Mouse (Mus musculus): Measurements from ENCODE around the gene Grsf1. TPM values are rescaled to one million over a fixed set of nuclear protein-coding genes. Genes with fewer than 3 reads are reported as not detected.

Grsf1 gene
- 100 to 1,000 TPM in 1 of 2 experiments, 10 to 100 TPM in 1; 98.3 to 108 TPM for total RNA-seq (2021)
- long read RNA-seq, experiment 1, transcript Grsf1-201 (10 exons, 2,538 nt) = major isoform, 35 of 65 reads
- long read RNA-seq, experiment 1, partial matches to known transcripts = 8 of 65 reads
- long read RNA-seq, experiment 1, other reads (novel, unspliced or antisense) = 19 of 65 reads
- long read RNA-seq, experiment 2, transcript Grsf1-202 (10 exons, 2,286 nt) = minor isoform, 17 of 92 reads
- long read RNA-seq, experiment 2, transcript Grsf1-201 (10 exons, 2,538 nt) = major isoform, 47 of 92 reads
- long read RNA-seq, experiment 2, partial matches to known transcripts = 10 of 92 reads
- long read RNA-seq, experiment 2, other reads (novel, unspliced or antisense) = 18 of 92 reads

DNA sequence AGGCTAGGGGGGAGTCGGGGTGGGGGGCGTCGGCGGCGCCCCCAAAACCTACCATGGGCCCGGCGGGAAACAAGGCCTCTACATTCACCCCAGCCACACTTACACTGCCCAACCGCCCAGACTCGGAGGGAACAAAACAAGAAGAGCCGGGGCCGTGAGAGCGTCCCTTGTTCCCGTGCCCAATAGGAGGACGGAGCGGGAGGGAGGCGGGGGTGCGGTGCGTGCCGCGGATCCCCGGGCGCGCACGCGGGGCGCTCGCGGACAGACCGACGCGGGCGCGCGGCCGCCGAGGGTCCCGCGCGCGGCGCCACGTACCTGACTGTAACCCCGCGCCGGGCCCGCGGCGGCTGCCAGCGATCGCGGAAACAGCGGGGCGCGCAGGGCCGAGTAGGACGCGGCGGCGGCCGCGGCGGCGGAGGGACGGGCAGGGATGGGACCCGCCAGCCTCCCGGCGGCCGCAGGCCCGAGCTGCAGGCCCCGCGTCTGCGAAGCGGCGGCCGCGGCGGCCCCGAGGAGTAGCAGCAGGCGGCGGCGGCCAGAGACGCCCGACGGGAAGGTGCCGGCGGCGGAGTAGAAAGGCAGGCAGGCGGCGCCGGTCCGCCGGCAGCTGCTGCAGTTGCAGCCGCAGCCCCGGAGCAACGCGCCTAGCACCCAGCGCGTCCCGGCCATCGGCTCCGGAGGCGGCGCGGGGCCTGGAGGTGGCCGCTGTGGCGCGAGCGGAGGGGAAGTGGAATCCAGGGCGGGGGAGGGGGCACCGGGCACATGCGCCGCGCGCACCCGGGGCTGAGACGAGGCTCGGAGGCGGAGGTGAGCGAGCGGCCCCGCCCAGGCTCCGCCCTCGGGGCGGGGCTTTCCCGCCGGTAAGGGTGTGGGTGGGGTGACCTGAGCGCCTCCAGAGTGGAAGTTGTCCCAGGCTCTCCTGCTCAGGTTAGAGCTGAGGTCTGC lies at the start of gene Grsf1:
TSS of gene Grsf1 (minus strand) at position 729 of the 945 bp plus-strand sequence.
- DNase-seq (ENCODE audit: low spot score in 2 of 2) = peak; percentile 84 to 88

DNA sequence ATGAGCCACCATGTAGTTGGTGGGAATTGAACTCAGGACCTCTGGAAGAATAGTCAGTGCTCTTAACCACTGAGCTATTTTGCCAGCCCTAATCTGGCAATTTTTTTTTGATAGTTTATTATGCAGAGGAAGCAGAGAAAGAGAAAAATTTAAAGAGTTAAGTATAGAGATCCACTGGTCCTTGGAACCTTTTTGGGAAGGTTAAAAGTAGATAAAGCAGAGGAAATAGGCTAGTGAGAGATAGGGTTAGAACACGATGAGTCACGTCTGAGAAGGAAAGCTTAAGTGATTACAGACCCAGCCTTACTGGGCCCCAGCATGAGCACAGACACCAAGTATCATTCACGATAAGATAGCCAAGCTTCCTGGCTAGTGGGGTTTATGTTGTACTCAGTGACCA lies 48.1 kb upstream of the Grsf1 start:
- DNase-seq (ENCODE audit: low spot score in 2 of 2) = no peak

DNA sequence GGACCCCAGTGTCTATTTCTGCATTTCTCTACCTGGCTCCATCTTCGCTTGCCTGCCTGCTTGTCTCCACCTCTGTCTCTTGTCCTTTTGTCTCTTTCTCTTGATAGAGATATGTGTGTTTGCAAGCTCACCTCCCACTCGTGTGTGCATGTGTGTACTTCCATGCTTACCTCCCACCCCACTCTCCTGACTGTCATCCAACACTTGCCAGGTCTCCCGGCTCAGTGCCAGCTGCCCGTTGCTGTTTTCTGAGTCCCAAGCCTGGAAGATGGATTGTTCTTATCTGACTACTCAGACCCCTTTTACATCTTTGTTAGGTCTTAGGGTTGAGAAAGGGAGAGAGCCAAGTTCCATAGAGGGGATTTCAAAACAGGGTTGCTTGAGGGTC lies 46.2 kb upstream of the Grsf1 start:
- DNase-seq (ENCODE audit: low spot score in 2 of 2) = no peak

DNA sequence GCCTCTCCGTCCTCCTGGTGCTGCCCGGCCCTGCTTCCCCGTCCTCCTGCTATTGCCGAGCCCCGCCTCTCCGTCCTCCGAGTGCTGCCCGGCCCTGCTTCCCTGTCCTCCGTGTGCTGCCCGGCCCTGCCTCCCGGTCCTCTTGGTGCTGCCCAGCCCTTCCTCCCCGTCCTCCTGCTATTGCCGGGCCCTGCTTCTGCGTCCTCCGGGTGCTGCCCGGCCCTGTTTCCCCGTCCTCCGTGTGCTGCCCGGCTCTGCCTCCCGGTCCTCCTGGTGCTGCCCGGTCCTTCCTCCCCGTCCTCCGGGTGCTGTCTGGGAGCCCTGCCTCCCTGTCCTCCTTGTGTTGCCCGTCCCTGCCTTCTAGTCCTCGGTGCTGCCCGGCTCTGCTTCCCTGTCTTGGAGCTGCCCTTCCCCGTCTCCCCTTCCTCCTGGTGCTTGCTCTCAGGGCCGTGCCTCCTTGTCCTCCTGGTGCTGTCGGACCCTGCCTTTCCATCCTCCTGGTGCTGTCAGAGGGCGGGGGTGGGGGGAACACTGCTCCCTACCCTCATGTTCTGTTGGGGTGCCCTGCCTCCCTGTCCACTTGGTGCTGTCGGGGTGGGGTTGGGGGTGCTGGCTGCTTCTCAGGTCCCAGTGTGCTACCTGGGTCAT lies 45.7 kb upstream of the Grsf1 start:
- DNase-seq (ENCODE audit: low spot score in 2 of 2) = peak in 1 of 2 experiments; percentile 22

DNA sequence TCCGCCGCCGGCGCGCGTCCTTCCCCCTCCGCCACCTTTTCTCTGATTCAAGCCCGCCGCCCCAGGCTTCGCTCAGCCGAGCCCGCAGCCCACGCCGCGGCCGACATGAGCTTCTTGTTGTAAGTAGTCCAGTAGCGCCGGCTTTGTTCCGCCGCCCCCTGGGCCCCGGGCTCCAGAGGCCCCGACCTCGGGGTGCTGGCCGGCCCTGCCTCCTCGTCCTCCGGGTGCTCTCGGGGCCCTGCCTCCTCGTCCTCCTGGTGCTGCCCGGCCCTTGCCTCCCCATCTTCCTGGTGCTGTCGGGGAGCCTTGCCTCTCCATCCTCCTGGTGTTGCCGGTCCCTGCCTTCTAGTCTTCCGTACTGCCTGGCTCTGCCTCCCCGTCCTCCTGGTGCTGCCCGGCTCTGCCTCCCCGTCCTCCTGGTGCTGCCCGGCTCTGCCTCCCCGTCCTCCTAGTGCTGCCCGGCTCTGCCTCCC lies 45.1 kb upstream of the Grsf1 start:
- no peak for DNase-seq (ENCODE audit: low spot score in 2 of 2)

DNA sequence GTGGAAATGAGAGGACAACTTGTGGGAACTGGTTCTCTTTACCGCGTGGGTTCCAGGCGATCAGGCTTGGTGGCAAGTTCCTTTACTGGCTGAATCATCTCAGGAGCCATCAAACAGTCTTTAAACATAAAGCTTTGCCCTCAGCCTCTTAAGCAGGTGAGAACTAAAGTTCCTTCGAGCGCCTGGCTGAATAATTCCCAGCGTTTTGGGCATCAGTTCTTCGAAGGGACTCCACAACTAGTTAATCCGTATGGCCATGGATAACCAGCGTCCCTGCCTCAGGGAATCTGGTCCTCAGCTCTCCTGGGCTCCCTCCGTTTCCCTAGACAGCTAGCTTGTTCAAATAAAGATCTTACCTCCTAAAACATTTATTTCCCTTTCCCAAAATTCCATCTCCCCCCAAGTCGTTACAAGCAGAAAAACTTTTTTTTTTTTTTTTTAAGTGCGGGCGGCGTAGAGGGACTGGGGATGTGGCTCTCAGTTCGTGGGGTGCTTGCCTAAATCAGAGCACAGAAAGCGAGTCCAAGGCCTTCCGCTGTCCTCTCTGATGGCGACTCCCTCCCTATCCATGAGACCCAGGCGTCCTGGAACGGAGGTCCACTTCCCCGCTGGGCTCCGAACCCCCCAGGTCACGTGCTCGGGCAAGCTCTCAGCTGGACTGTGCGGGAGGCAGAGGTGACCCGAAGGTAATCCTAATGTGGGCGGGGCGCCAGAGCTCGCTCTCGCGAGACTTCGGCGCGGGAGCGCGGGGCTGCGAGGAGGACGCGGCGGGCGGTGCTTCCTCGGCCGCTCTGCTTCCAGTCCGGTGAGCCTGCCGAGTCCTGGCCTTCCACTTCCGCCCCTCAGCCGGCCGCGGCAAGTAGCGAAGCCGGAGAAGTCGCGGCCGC lies 44.4 kb upstream of the Grsf1 start, which contains the start of gene Mob1b:
TSS of gene Mob1b (plus strand) at position 740 of the 887 bp plus-strand sequence.
- peak; percentile 96 to 97 for DNase-seq (ENCODE audit: low spot score in 2 of 2)

DNA sequence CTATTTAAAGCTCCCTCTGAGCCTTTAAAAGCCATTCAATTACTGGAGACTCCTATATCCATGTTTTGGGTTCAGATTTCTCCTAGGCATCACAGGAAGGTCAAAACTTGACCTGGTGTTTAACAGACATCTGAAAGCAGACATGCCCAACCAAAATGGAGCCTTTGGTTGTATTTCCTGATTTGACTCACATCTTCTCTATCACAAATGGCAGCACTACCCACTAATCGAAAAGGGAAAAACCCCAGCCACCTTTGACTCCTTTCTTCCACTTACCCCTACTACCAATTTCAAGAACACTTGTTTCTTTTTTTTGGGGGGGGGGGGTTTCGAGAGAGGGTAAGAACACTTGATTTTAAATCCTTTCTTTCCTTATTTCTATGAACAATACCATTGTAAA lies 41.0 kb upstream of the Grsf1 start:
- no peak for DNase-seq (ENCODE audit: low spot score in 2 of 2)

DNA sequence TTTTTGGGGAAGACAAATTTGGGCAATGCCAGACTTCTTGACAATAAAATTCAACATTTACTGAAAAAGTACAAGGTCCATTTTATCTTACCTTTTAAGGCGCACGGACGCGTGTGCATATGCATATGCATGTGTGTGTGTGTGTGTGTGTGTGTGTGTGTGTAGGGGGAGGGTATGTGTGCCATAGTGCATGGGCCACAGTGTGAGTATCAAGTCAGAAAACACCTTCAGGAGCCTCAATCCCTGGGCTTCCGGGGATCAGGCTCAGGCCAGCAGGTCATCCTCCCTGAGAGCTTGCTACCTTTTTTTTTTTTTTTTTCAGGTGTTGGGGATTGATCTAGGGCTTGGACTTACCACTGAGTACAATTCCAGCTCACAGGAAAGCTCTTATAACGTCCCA lies 36.4 kb upstream of the Grsf1 start:
- DNase-seq (ENCODE audit: low spot score in 2 of 2) = no peak

DNA sequence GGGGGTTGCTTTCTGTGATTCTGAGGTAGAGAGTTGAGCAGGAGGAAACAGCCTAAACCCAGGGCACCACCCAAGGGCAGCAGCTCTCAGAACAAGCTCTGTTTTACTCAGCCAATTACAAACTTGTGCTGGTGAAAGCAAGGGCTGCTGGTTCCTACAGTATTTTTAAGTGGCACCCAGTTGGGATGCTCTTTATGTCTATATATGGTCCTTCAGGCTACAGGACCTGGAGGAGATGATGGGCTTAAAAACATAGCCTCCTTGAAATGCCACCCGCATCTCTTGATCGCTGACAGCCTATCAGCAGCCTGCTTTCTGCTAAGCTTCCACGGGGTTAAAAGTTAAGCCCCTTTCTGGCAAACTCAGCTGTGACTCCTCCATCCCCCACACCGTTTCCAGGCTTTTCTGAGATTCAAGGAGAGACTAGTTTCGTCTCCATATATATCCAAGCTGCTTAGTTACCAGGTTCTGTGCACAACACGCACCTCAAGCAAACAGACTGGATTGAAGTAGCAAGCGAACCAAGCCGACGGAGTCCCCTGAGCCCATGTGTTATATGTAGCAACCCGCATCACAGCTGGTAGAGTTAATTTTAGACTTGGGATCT lies 35.8 kb upstream of the Grsf1 start:
- DNase-seq (ENCODE audit: low spot score in 2 of 2) = no peak

DNA sequence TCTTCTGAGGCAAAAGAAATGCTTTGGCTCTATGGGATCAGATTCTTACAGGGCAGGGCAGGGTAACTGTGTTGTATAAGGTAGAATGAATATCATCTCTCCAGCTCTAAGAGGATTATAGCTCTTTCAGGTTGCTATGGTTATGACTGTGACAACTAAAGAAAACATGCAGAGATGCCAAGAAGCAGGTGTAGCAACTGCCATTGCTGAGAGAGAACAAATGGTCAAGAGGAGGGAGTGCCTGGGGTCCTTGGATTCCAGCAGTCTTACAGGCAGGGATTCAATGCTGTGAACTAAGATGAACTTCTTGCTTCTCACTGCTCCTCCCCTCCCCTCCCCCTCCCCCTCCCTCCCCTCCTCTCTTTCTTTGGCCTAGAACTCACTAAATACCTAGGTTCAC lies 35.2 kb upstream of the Grsf1 start:
- no peak for DNase-seq (ENCODE audit: low spot score in 2 of 2)

DNA sequence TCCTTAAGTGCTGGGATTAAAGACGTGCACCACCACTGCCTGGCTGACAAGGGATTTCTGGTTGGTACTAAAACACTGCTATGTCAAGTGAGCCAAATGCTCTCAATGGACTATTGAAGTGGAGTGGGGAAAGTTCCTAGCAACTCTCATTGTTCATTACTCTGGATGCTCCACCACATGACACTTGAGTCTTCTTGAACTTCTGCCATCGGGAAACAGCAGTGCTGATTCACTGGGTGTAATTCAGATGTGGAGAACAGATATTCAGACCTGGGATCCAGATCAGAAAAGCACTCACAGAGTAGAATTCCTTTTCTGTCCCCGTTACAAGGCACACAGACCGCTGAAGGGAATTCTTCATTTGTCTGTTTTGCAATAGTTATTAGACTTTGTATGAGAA lies 27.6 kb upstream of the Grsf1 start:
- no peak for DNase-seq (ENCODE audit: low spot score in 2 of 2)

DNA sequence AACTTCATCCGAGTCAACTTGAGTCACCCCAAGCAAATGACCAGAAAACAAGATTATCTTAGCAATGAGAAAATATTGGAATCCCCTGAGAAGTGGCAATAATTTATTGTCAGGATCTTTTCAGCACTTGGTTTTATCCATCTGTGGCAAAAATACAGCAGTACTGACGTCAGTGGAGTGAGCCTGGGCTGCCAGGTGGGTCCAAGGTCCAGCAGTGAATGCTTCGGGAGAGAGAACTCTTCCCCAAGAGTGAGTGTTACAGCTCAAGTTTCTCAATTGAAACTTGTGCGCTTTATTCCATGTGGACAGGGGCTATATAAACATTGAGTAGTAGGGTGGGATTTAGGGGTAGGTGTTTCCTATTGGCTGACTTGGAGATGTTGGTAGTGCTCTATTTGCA lies 26.1 kb upstream of the Grsf1 start:
- DNase-seq (ENCODE audit: low spot score in 2 of 2) = no peak

DNA sequence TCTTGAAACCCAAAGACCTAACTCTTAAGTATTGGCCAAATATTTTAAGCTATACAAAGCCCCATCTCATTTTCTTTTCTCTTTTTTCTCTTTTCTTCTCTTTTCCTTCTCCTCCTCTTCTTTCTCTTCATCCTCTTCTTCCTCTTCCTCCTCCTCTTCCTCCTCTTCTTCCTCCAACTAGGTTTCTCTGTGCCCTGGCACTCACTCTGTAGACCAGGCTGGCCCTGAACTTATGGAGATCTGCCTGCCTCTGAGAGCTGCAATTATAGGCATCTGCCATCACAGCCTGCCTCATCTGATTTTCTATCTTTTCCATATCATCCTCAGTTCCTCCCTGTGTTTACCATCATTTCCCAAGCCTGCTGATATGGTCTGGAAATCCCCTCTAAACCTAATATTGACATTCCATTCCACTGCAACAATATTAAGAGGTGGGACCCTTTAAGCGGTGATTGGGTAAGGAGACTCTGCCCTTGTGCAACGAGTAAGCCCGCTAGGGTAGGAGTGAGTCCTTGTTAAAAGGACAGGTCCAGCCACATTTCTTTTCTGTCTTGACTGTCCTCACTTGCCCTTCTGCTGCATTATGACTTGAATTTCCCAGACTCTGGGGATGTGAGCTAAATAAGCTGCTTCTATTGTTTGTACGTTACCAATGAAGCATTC lies 23.4 kb upstream of the Grsf1 start:
- no peak for DNase-seq (ENCODE audit: low spot score in 2 of 2)

DNA sequence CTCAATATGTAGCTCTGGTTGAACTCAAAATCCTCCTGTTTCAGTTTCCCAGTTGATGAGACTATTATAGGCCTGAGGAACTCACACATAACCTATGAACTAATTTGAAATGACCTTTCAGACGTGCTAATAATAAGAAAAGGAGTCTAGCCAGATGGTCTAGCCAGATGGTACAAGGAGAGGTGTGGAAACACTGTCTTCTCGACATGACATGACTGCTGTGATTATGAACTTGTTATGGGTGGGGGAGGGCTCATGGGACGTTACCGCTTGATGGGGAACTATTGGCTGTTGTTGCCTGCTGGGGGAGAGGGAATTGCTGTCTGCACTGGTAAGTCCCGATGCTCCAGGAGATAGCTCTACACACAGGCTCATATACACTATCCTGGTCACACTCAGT lies 21.3 kb upstream of the Grsf1 start:
- no peak for DNase-seq (ENCODE audit: low spot score in 2 of 2)

DNA sequence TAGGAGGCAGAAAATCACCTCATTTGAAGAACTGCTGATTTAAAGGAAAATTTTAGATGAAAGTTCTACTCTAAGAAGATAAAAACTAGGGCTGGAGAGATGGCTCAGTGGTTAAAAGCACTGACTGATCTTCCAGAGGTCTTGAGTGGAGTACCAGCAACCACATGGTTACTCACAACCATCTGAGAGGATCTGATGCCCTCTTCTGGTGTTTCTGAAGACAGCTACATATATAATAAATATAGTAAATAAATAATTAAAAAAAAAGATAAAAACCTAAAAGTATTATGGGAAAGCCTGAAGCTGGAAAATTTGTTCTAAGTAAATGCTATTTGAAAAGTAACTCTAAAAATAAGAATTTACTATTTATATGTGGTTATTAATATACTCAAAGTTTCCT lies 17.1 kb upstream of the Grsf1 start:
- no peak for DNase-seq (ENCODE audit: low spot score in 2 of 2)

DNA sequence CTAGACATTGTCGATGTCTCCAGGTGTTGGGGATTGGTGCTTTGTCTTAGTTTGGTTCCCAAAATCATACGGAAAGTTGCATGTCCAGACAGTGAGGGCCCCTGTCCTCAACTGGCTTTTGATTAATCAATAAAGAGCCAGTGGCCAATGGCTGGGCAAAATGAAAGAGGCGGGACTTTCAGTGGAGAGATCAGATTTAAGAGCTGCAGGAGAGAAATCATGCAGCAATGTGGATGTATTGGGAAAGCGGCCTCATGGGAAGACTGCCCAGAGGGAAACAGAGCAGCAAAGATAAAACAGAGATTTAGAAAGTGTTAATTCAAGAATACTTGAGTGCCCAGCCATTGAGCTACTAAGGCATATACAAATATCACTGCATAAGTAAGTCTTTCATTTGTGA lies 16.6 kb upstream of the Grsf1 start:
- no peak for DNase-seq (ENCODE audit: low spot score in 2 of 2)

DNA sequence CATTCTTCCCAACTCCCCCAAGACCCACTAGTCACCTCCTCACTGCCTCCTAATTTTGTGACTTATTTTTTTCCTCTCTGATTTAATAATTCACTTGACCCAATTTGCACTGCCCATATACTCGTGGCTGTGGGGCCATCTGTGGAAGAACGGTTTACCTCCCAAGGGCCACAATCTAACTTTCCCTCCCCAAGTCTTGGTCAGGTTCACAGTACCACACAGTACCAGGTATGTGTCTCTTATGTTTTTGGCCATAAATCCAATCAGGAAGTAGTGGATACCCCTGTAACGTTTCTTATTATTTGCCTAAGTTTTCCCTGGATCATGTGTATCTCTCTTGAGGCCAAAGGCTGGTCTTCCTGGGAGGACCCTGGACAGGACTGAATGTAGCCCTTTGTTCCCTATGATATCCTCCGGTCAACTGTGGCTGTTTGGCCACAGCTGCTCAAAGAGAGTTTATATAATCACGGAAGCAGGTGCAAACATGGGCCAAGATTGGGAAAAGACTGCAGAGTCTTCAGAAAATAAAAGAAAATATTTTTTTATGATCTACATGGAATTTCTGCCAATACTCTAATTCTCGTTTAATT lies 15.6 kb upstream of the Grsf1 start:
- DNase-seq (ENCODE audit: low spot score in 2 of 2) = no peak

DNA sequence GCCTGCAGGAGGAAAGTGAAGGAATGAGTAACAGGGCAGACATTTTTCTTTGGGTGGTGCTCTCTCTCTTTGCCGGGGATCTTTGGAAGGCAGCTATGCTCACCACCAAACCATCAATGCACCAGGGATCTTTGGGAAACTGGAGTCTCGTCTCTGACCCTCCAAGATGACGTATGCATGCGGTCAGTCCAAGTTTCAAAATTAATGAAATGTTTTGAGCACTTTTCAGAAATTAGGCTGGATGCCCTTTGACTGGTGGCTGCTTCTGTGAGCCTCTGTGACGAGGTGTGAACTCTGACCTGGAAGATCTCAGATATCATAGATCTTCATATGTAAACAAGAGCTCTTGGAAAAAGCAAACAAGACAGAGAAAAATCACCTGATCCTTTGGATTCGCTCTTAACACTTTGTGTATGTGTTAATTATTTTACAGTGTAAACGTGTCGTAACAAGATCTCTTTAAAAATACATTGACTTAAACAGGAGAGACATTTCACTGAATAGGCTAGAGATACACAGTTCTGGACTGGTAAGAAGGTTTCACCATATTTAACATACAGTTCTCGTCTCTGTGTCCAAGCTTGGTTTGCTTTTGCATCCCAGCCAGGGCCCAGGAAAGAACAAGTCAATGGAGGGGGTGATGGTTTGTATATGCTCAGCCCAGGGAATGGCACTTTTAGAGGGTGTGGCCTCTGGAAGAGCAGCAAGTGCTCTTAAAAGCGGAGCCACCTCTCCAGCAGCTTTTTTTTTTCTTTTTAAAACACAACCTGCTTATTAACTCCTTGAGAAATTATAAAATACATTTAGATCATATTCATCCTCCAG lies 14.9 kb upstream of the Grsf1 start:
- no peak for DNase-seq (ENCODE audit: low spot score in 2 of 2)

Measured in layer of hippocampus, postnatal 14 days (tissue).